Mouse (Mus musculus) kidney, embryonic 15.5 days (tissue): ENCODE results near the gene Htt. TPM values are rescaled to one million over a fixed set of nuclear protein-coding genes. Genes with fewer than 3 reads are reported as not detected.
A peak's percentile ranks its signal among the peaks of the same experiment; 100 is the strongest.
"Not testable (repeated sequence)": the region's sequence is repeated elsewhere in the genome, so short reads cannot be mapped to it uniquely, and the experiment has no call there.

Experiments used
- ATAC-seq: fragments of 200-750 bp; cut with Nextera tagmentation; replicated peaks from 2 replicates; pipeline ENCODE4 v1.8.0; 2017; ENCODE audit warnings: moderate TSS enrichment; ENCODE audit not compliant: low FRiP score
- H3K27ac ChIP-seq: fragments of 300-500 bp; sonication (generic); 2 replicates; pipeline ENCODE4 v1.5.1; 2015; ENCODE audit warnings: mild to moderate bottlenecking, inconsistent platforms
- H3K27me3 ChIP-seq: fragments of 300-500 bp; sonication (generic); 2 replicates; pipeline ENCODE4 v1.6.1; 2015; ENCODE audit warnings: inconsistent platforms
- H3K36me3 ChIP-seq: fragments of 300-500 bp; sonication (generic); 2 replicates; pipeline ENCODE4 v1.6.1; 2015; ENCODE audit warnings: inconsistent platforms
- H3K4me1 ChIP-seq: fragments of 300-500 bp; sonication (generic); 2 replicates; pipeline ENCODE4 v1.6.1; 2015; ENCODE audit warnings: inconsistent platforms
- H3K4me2 ChIP-seq: fragments of 300-500 bp; sonication (generic); 2 replicates; pipeline ENCODE4 v1.6.1; 2015; ENCODE audit warnings: moderate library complexity, mild to moderate bottlenecking, inconsistent platforms
- H3K4me3 ChIP-seq: fragments of 300-500 bp; sonication (generic); replicated peaks from 2 replicates; pipeline ENCODE4 v1.5.1; 2015; ENCODE audit warnings: mild to moderate bottlenecking, inconsistent platforms
- H3K9ac ChIP-seq: fragments of 300-500 bp; sonication (generic); 2 replicates; pipeline ENCODE4 v1.6.1; 2015; ENCODE audit warnings: mild to moderate bottlenecking, inconsistent platforms
- H3K9me3 ChIP-seq: fragments of 300-500 bp; sonication (generic); replicated peaks from 2 replicates; pipeline ENCODE4 v1.6.1; 2016; ENCODE audit warnings: inconsistent platforms
- WGBS: fragments of 180-500 bp; shearing (Covaris S2); methylation state at CpG from one replicate; pipeline ENCODE4 v1.1.7; 2015; ENCODE audit warnings: mixed read lengths; 5-methylcytosine and 5-hydroxymethylcytosine counted together
- polyA plus RNA-seq: library from polyadenylated mRNA; unstranded; fragments of >200 nt; fragmentation: Nextera tagmentation; extraction: Ambion mirVana; gene quantifications from 2 replicates; pipeline ENCODE4 v1.2.1, GENCODE M21; 2015

Htt gene
- polyA plus RNA-seq, result 12.5 and 12.9 TPM in 2 replicates

DNA sequence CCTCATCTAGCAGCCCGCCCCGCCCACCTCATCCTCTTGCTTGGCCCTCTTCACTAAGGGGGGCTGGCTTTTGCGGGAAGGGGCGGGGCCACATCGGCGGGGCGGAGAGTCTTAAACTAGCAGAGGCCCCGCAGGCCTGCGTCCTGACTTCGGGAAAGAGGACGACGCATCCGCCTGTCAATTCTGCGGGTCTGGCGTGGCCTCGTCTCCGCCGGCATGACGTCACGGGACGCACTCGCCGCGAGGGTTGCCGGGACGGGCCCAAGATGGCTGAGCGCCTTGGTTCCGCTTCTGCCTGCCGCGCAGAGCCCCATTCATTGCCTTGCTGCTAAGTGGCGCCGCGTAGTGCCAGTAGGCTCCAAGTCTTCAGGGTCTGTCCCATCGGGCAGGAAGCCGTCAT is at the start of gene Htt:
Gene Htt, plus strand, starts transcription at position 232 of the 400 bp plus-strand sequence.
- H3K4me2 ChIP-seq, result peak within 1 kb of the TSS; percentile 78
- no peaks in the 10 kb centered on the region for H3K27me3 ChIP-seq
- peak within 1 kb of the TSS; percentile 96 for H3K27ac ChIP-seq
- H3K4me3 ChIP-seq, result peak within 1 kb of the TSS; percentile 99
- H3K4me1 ChIP-seq, result peaks cover 15% of the 10 kb centered on the region
- WGBS, result 0% methylated on average over 35 of the region's 35 CpGs
- no peaks in the 10 kb centered on the region for H3K9me3 ChIP-seq
- H3K9ac ChIP-seq, result peak within 1 kb of the TSS; percentile 97
- H3K36me3 ChIP-seq, result 0 out of 2 replicates have a peak, but pooled peaks cover 3% of the 10 kb centered on the region
- ATAC-seq, result peak; percentile 99

DNA sequence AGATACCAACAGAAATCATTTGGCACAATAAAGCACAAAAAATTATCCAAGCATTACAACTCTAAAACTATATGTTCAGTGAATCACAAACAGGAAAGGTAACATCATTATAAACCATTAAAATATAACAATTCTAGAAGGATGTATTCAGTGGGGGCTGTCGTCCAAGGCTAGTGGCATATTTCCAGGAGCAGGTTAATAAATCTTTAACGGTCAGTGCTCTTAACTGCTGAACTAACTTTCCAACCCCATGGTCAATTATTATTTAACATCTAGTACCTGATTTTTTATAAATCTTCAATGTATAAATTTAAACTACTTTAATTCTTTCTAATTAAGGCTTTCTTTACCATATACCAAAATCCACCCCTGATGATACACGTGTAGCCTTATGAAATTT is 47.2 kb upstream of the Htt start:
- not testable (repeated sequence) for ATAC-seq, H3K36me3 ChIP-seq

GRCm38 (mm10) chr5:34714816-34715215 is 46.7 kb upstream of the Htt start:
- no peaks in the 10 kb centered on the region for H3K9me3 ChIP-seq
- H3K27ac ChIP-seq, result no peak overlapping the region
- no peaks in the 10 kb centered on the region for H3K36me3 ChIP-seq
- 0 out of 2 replicates have a peak, but pooled peaks cover 2% of the 10 kb centered on the region for H3K27me3 ChIP-seq
- H3K4me3 ChIP-seq, result no peak overlapping the region
- peaks cover 2% of the 10 kb centered on the region; the same call in 1 of the 2 replicates for H3K4me1 ChIP-seq
- no peak overlapping the region for H3K9ac ChIP-seq
- H3K4me2 ChIP-seq, result no peak overlapping the region
- no peak for ATAC-seq
- WGBS, result 72% methylated on average over 5 of the region's 5 CpGs

More for the DNA sequence above, 47.2 kb upstream of the Htt start:
- H3K27me3 ChIP-seq, H3K9me3 ChIP-seq, H3K4me3 ChIP-seq, H3K4me2 ChIP-seq, H3K27ac ChIP-seq, H3K4me1 ChIP-seq, H3K9ac ChIP-seq: not testable (repeated sequence)
- WGBS, result 41% methylated on average over 3 of the region's 3 CpGs

DNA sequence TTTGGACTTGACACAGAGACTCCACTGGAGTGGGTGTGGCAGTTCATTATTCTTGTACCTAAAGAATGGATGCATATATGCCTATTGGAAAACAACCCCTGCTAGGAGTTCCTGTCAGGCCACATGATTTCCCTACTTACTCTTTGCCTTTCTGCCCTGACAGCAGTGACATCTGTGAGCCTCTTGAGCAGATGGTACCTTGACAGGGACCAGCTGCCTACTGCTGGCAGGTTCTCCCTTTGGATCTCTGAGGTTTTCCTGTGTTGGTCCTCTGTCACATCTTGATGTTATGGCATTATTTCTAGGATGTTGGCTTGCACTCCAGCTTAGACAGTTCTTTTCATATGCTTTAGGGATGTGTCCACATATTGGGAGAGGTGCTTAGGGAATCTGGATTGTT is 32.4 kb upstream of the Htt start:
- H3K36me3 ChIP-seq, result no peaks in the 10 kb centered on the region
- H3K4me2 ChIP-seq, result no peak overlapping the region

DNA sequence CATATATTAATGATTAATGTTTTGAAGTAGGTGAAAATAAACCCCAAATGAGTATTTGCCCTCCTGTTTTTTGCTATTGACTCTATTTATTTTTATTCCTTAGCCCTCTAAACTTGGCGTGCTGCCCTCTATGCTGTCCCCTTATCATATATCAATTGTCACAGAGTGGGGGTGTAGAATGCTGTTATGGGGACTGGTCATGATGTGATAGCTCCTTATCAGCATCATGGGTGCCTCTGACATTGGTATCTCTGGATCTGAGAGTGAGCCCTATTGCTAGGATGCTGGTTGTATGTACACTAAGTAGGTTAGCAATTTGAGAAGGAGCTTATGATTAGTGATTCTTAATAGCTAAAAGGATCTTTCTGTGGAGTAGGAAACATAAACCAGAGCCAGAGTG is 31.3 kb upstream of the Htt start:
- Histone ChIP-seq H3K9me3 (no peaks in the 10 kb centered on the region), H3K27me3 (no peaks in the 10 kb centered on the region), H3K4me2 (no peak overlapping the region), H3K36me3 (no peaks in the 10 kb centered on the region), H3K4me3 (no peak overlapping the region), H3K27ac (no peak overlapping the region), H3K9ac (no peak overlapping the region), H3K4me1 (no peaks in the 10 kb centered on the region)
- 47% methylated on average over 1 of the region's 1 CpGs for WGBS
- no peak for ATAC-seq

More for the DNA sequence above, 32.4 kb upstream of the Htt start:
- Histone ChIP-seq H3K9me3 (no peaks in the 10 kb centered on the region), H3K9ac (no peak overlapping the region), H3K4me3 (no peak overlapping the region), H3K27me3 (no peaks in the 10 kb centered on the region), H3K4me1 (no peaks in the 10 kb centered on the region), H3K27ac (no peak overlapping the region)
- ATAC-seq, result no peak

DNA sequence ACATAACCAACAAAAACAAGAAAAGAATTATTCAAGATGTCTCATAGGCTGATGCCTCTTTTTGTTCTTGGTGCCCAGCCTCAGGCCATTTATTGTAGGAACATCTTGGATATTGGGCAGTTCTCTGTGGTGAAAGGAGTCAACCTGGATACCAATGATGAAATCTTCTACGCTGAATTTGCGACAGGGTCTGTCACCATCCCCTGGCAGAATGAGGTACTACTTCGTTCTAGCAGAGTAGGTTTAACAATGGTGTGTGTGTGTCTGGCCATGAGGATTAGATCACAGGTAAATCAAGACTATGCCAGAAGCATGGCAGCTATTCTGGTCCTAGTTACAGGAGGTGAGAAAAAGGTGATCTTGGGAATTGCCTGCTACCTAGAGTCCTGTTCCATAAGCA is 10.1 kb upstream of the Htt start:
- Histone ChIP-seq H3K9ac (no peak overlapping the region), H3K27ac (no peak overlapping the region), H3K4me3 (no peak overlapping the region), H3K4me1 (no peaks in the 10 kb centered on the region), H3K27me3 (no peaks in the 10 kb centered on the region), H3K36me3 (no peaks in the 10 kb centered on the region), H3K4me2 (no peak overlapping the region), H3K9me3 (no peaks in the 10 kb centered on the region)
- no peak for ATAC-seq
- 64% methylated on average over 3 of the region's 3 CpGs for WGBS

DNA sequence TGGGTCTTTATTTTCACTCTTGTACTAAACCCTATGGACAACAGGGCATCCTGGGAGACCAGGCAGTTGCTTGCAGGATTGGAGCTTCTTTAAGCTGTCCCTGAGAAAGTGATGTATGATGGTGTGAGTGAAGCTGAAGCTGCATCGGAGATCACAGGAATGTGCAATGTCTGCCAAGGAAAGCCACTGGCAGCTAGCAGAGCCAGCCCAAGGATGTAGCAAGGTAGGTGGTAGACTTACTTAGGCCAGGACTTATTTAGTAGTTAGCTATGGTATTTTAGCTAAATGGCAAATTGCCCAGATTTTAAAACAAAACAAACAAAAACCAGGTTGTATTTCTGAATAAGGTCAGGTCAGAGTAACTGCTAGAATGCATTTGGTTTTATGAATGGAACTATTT is 2.8 kb upstream of the Htt start:
- Histone ChIP-seq H3K4me1 (peaks cover 15% of the 10 kb centered on the region), H3K27me3 (no peaks in the 10 kb centered on the region), H3K4me2 (no peak overlapping the region), H3K27ac (no peak overlapping the region), H3K9ac (no peak overlapping the region), H3K4me3 (no peak overlapping the region), H3K36me3 (no peaks in the 10 kb centered on the region), H3K9me3 (no peaks in the 10 kb centered on the region)
- WGBS, result 53% methylated on average over 1 of the region's 1 CpGs
- ATAC-seq, result no peak

DNA sequence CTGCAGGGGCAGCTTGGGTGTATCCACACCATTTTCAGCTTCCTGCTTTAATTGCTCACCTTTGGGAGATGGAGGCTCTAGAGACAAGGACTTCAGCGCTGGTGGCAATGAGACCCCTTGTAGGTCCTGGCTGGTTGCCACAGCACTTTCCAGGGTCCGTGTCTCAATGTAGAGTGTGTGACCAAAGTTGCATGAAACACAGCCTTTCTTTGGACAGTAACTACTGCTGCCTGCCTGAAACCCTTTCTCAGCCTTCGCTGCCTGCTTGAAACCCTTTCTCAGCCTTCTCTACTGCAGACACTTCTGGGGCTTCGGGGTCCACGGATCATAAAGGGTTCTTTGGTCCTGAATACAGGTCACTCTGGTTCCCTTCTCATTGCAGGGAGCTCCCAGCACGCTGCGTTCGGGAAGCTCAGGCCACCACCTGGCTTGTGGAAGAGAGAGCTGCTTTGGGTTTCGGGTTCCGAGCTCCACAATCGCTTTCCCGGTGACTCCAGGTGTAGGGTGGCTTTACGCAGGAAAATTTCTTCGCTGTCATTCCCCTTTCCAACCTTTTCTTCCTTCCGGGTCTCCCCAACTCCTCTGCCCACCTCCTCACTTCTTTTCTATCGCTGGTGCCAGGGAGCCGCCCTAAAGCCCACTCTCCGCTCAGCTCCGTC is 561 bp upstream of the Htt start:
- no peaks in the 10 kb centered on the region for H3K27me3 ChIP-seq
- peak overlapping the region; percentile 78 for H3K4me2 ChIP-seq
- H3K9ac ChIP-seq, result peak overlapping the region; percentile 97
- H3K4me1 ChIP-seq, result peaks cover 15% of the 10 kb centered on the region
- H3K27ac ChIP-seq, result peak overlapping the region; percentile 96
- H3K9me3 ChIP-seq, result no peaks in the 10 kb centered on the region
- no peak; the same call in 1 of the 2 replicates for ATAC-seq
- H3K36me3 ChIP-seq, result 0 out of 2 replicates have a peak, but pooled peaks cover under 1% of the 10 kb centered on the region
- WGBS, result under 1% methylated on average over 19 of the region's 19 CpGs
- peak overlapping the region; percentile 99 for H3K4me3 ChIP-seq

- peak overlapping the region; percentile 78 for H3K4me2 ChIP-seq
- ATAC-seq, result peak; percentile 73
Measured at GRCm38 (mm10) chr5:34761934-34762611, 533 bp downstream of the Htt start.

DNA sequence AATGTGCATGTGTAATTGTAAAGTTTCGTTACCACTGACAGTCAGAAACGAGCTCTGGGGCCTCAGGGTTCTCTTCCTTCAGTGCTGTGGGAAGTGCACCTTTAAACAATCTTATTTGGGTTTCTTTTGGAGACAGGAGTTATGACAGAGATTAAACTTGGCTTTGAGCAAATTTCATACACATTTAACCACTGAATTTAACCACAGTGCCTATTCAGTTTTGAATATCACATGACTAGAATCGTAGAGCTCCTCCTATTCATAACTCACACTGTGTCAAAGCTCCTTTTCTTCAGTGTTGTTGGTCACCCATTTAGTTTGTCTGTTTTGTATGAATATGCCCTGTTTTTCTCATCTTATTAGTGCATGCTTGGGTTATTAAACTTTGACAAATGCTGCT is 10.3 kb downstream of the Htt start:
- no peaks in the 10 kb centered on the region for H3K36me3 ChIP-seq

More at GRCm38 (mm10) chr5:34761934-34762611, 533 bp downstream of the Htt start:
- H3K9me3 ChIP-seq, result no peaks in the 10 kb centered on the region
- WGBS, result under 1% methylated on average over 54 of the region's 54 CpGs
- H3K27ac ChIP-seq, result peak overlapping the region; percentile 96
- H3K36me3 ChIP-seq, result 0 out of 2 replicates have a peak, but pooled peaks cover 3% of the 10 kb centered on the region
- H3K4me3 ChIP-seq, result peak overlapping the region; percentile 99
- peak overlapping the region; percentile 97 for H3K9ac ChIP-seq
- H3K4me1 ChIP-seq, result peaks cover 15% of the 10 kb centered on the region
- H3K27me3 ChIP-seq, result no peaks in the 10 kb centered on the region

GRCm38 (mm10) chr5:34772696-34773245 is 11.2 kb downstream of the Htt start:
- Histone ChIP-seq H3K4me2 (no peak overlapping the region), H3K9me3 (no peaks in the 10 kb centered on the region), H3K27me3 (no peaks in the 10 kb centered on the region), H3K36me3 (no peaks in the 10 kb centered on the region), H3K9ac (no peak overlapping the region), H3K27ac (no peak overlapping the region), H3K4me1 (no peaks in the 10 kb centered on the region), H3K4me3 (no peak overlapping the region)
- ATAC-seq, result no peak
- 90% methylated on average over 4 of the region's 4 CpGs for WGBS

More for the DNA sequence above, 10.3 kb downstream of the Htt start:
- no peak for ATAC-seq
- Histone ChIP-seq H3K27me3 (no peaks in the 10 kb centered on the region), H3K9ac (no peak overlapping the region), H3K4me1 (no peaks in the 10 kb centered on the region), H3K27ac (no peak overlapping the region), H3K4me2 (no peak overlapping the region), H3K9me3 (no peaks in the 10 kb centered on the region), H3K4me3 (no peak overlapping the region)
- WGBS, result 82% methylated on average over 3 of the region's 3 CpGs

- no peaks in the 10 kb centered on the region for H3K9me3 ChIP-seq
Measured at GRCm38 (mm10) chr5:34773392-34773791, 11.9 kb downstream of the Htt start.

More at GRCm38 (mm10) chr5:34773392-34773791, 11.9 kb downstream of the Htt start:
- Histone ChIP-seq H3K4me2 (no peak overlapping the region), H3K9ac (no peak overlapping the region), H3K27me3 (no peaks in the 10 kb centered on the region), H3K36me3 (no peaks in the 10 kb centered on the region), H3K27ac (no peak overlapping the region), H3K4me1 (no peaks in the 10 kb centered on the region), H3K4me3 (no peak overlapping the region)
- no peak for ATAC-seq
- 90% methylated on average over 2 of the region's 2 CpGs for WGBS
